Mouse (Mus musculus) ES-Bruce4 (cell line): ENCODE measurements around the gene Plekhg5.

Experiments
- CTCF ChIP-seq: IDR thresholded peaks from one replicate; pipeline ENCODE4 v1.8.1; 2011; ENCODE audit warnings: low read depth, low read length
- EP300 ChIP-seq: IDR thresholded peaks from 2 replicates; pipeline ENCODE4 v1.6.1; 2011; ENCODE audit warnings: low read depth, low read length; ENCODE audit not compliant: insufficient read depth
- POLR2A ChIP-seq: IDR thresholded peaks from one replicate; pipeline ENCODE4 v1.8.1; 2011; ENCODE audit warnings: low read length; ENCODE audit not compliant: insufficient read depth

- no peak for TF ChIP-seq POLR2A
- TF ChIP-seq EP300: no peak
- TF ChIP-seq CTCF: no peak
These were observed 73.9 kb downstream of the Plekhg5 start for GRCm38 (mm10) chr4:152146033-152146827.
